ENCODE assay signal across 13 mouse cellular contexts in genomic region chr19:59899965-59900364, GRCm38 (mm10).
"Had no signal": no experiment of that assay in that cellular context is flagged by ENCODE, and none has a peak within 500 bp of the region (broad histone marks: within the 10 kb centered on the region; RNA-seq: fewer than 3 reads in every experiment).

No protein-coding gene starts in this region.

- H3K36me3 ChIP-seq: midbrain, embryonic 10.5 days had no signal

- H3K4me3 ChIP-seq: left cerebral cortex, adult 2 months; limb, embryonic 13.5 days; midbrain, embryonic 10.5 days; myocyte; neural tube, embryonic 15.5 days had no signal

- DNase-seq: kidney, adult 2 months; kidney, postnatal 25 days; left cerebral cortex, postnatal 4 days; lung, adult 18-20 months; midbrain, embryonic 14.5 days; right cerebral cortex, adult 18-20 months; right cerebral cortex, postnatal 25 days; thymus, postnatal 36 days had no signal

- H3K9me3 ChIP-seq: limb, embryonic 13.5 days; midbrain, embryonic 10.5 days; neural tube, embryonic 15.5 days had no signal

- H3K27me3 ChIP-seq: limb, embryonic 13.5 days; neural tube, embryonic 15.5 days had no signal

- H3K4me1 ChIP-seq: midbrain, embryonic 10.5 days; neural tube, embryonic 15.5 days had no signal

- H3K27ac ChIP-seq: left cerebral cortex, adult 2 months; limb, embryonic 13.5 days; midbrain, embryonic 10.5 days; neural tube, embryonic 15.5 days had no signal

- H3K4me2 ChIP-seq: limb, embryonic 13.5 days; neural tube, embryonic 15.5 days had no signal

- H3K9ac ChIP-seq: limb, embryonic 13.5 days; neural tube, embryonic 15.5 days had no signal
